Mouse (Mus musculus): Measurements from ENCODE around the gene Tmc7. TPM values are rescaled to one million over a fixed set of nuclear protein-coding genes. Genes with fewer than 3 reads are reported as not detected.
A peak's percentile ranks its signal among the peaks of the same experiment; 100 is the strongest.

The Tmc7 gene
- polyA plus RNA-seq (2015; fragmentation: Nextera tagmentation; extraction: Ambion mirVana): 1.3 and 1.9 TPM in 2 replicates

DNA sequence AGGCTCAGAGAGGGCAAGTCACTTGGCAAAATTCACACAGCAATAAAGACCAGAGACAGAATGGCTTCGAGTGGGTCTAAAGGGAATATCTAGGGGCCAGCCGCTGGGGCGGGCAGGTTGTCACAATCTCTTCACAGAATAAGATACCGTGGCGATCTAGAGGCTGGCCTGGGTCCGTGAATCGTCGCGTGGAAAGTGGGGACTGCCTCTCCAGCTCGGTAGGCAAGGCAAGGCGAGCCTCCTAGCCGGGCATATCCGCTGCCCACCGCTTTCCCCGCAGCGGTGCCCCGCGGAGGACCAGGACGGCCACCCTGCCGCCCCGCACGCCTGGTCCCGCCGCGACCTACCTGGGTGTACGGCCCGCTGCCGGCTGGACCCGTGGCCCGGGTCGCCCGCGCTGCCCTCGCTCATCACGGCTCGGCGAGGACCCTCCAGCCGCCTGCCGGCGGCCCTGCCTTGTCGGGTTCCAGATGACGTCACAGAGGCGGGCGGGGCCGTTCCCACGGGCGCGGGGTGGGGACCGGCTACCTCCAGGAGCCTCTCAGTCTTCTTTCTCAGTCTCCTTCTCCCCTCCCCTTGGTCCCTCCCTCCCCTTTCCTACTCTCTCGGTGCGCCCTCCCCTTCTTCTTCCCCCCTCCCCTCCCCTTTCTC, at the start of gene Tmc7:
Tmc7 (minus strand) TSS at position 480 of the 651 bp plus-strand sequence.
- peak; percentile 61; the same call in 1 of the 2 replicates for ATAC-seq (replicated peaks; ENCODE audit: extremely low read depth, insufficient read depth, low FRiP score)
- no peak within 1 kb of the TSS for H3K27ac ChIP-seq (ENCODE audit: low read length)
- peak within 1 kb of the TSS; percentile 80 for H3K9ac ChIP-seq (ENCODE audit: low read length)
- 0 out of 2 replicates have a peak, but pooled peaks cover 3% of the 10 kb centered on the region for H3K27me3 ChIP-seq (ENCODE audit: control insufficient read depth, insufficient read depth, low read length)
- peak within 1 kb of the TSS; percentile 73 for H3K4me3 ChIP-seq (ENCODE audit: low read length)
- 0 out of 2 replicates have a peak, but pooled peaks cover 3% of the 10 kb centered on the region for H3K4me1 ChIP-seq (ENCODE audit: control insufficient read depth, insufficient read depth, low read length)
- under 1% methylated on average over 44 of the region's 51 CpGs for WGBS
- no peaks in the 10 kb centered on the region for H3K36me3 ChIP-seq (ENCODE audit: control insufficient read depth, insufficient read depth)
- H3K4me2 ChIP-seq (ENCODE audit: low read depth, low read length): peak within 1 kb of the TSS; percentile 98
- H3K9me3 ChIP-seq (replicated peaks; ENCODE audit: control insufficient read depth, low read length): peaks cover 10% of the 10 kb centered on the region

DNA sequence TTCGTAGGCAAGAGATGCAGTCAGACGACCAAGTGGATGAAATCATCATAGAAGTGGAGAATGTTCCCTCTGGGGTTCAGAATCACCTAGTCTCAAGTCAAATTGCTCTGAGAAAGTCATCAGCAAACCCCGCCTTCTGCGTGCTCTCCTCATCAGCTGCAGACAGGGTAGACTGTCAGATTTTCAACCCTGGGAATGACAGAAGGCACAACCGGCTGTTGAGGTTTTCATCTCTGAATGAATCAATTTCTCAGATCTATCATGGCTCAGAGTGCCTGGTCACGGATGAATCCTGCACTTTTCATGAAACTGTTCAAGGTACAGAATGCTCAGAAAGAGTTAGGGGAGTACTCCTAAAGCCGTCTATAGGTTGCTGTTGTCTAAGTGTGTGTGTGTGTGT, 49.4 kb upstream of the Tmc7 start:
- no peak for ATAC-seq (replicated peaks; ENCODE audit: extremely low read depth, insufficient read depth, low FRiP score)
- Histone ChIP-seq H3K4me2 (ENCODE audit: low read depth, low read length) (no peak overlapping the region), H3K9me3 (replicated peaks; ENCODE audit: control insufficient read depth, low read length) (no peaks in the 10 kb centered on the region), H3K4me1 (ENCODE audit: control insufficient read depth, insufficient read depth, low read length) (no peaks in the 10 kb centered on the region), H3K4me3 (ENCODE audit: low read length) (no peak overlapping the region), H3K27me3 (ENCODE audit: control insufficient read depth, insufficient read depth, low read length) (no peaks in the 10 kb centered on the region), H3K36me3 (ENCODE audit: control insufficient read depth, insufficient read depth) (no peaks in the 10 kb centered on the region), H3K9ac (ENCODE audit: low read length) (no peak overlapping the region), H3K27ac (ENCODE audit: low read length) (no peak overlapping the region)
- WGBS: 70% methylated on average over 7 of the region's 7 CpGs

DNA sequence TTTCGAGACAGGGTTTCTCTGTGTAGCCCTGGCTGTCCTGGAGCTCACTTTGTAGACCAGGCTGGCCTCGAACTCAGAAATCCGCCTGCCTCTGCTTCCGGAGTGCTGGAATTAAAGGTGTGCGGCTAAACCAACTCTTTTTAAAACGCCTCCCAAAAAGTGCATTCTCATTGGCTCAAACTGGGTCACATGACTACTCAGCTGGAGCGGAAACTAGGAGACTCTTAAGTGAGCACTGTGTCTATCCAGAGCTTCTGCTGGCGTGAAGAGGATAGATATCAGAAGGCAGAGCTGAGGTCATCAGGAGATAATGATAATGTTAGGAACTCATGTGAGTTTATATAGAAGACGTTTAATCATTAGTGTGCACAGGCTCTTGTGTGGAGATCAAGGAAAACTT, 48.6 kb upstream of the Tmc7 start:
- H3K36me3 ChIP-seq (ENCODE audit: control insufficient read depth, insufficient read depth): no peaks in the 10 kb centered on the region
- ATAC-seq (replicated peaks; ENCODE audit: extremely low read depth, insufficient read depth, low FRiP score): no peak
- no peak overlapping the region for H3K4me2 ChIP-seq (ENCODE audit: low read depth, low read length)
- no peaks in the 10 kb centered on the region for H3K27me3 ChIP-seq (ENCODE audit: control insufficient read depth, insufficient read depth, low read length)
- 75% methylated on average over 9 of the region's 9 CpGs for WGBS
- H3K4me1 ChIP-seq (ENCODE audit: control insufficient read depth, insufficient read depth, low read length): no peaks in the 10 kb centered on the region
- H3K9ac ChIP-seq (ENCODE audit: low read length): no peak overlapping the region
- no peak overlapping the region for H3K4me3 ChIP-seq (ENCODE audit: low read length)
- H3K9me3 ChIP-seq (replicated peaks; ENCODE audit: control insufficient read depth, low read length): no peaks in the 10 kb centered on the region
- no peak overlapping the region for H3K27ac ChIP-seq (ENCODE audit: low read length)

DNA sequence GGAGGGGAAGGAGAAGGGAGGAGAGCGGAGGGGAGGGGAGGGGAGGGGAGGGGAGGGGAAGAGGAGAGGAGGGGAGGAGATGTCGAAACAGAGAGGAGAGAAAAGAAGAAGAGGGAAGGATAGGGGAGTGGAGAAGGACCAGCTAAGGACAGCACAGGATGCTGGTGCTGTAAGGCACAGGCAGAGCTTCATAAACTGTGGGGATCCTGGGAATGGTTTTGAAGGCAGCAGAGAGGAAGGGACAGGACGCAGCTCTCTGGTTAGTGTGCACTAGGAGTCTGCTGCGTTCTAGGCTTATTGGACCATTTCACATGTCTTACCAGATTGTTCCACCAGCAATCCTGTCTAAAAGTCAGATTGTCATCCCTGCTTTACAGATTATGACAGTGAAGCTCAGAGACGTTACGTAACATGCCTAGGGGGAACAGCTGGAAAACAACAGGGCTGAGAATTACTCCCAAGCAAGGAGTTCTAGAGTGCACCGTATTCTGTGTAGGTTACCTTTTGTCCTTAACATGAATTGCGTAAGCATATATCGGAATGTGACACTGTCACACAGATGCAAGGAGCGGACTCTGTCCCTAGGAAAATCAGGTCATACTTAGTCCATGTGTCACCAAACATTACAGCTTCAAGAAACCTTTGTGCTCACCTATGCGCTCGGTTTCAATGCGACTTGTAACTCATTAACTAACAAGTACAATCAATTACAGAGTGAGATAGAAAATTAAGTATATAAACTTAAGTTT, 43.2 kb upstream of the Tmc7 start:
- Histone ChIP-seq H3K9me3 (replicated peaks; ENCODE audit: control insufficient read depth, low read length) (no peaks in the 10 kb centered on the region), H3K4me2 (ENCODE audit: low read depth, low read length) (no peak overlapping the region), H3K36me3 (ENCODE audit: control insufficient read depth, insufficient read depth) (no peaks in the 10 kb centered on the region), H3K27me3 (ENCODE audit: control insufficient read depth, insufficient read depth, low read length) (no peaks in the 10 kb centered on the region), H3K27ac (ENCODE audit: low read length) (no peak overlapping the region), H3K4me3 (ENCODE audit: low read length) (no peak overlapping the region), H3K9ac (ENCODE audit: low read length) (no peak overlapping the region), H3K4me1 (ENCODE audit: control insufficient read depth, insufficient read depth, low read length) (no peaks in the 10 kb centered on the region)
- 77% methylated on average over 13 of the region's 13 CpGs for WGBS
- no peak for ATAC-seq (replicated peaks; ENCODE audit: extremely low read depth, insufficient read depth, low FRiP score)

DNA sequence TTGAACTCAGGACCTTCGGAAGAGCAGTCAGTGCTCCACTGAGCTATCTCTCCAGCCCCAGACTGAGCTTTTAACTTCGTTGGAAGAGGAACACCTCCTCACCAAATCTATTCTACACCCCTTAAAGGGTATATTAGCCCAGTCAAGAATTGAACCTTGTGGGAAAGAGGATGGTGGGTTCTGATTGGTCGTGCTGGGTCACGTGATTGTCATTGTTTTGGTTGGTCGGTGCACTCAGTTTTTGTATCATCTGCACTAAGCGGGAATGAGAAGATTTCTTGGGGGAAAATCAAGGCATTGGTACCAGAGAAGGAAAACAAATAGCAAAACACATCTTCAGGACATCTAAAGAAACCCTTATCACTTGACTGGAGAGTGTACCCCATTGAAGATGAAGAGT, 36.6 kb upstream of the Tmc7 start:
- H3K4me2 ChIP-seq (ENCODE audit: low read depth, low read length): no peak overlapping the region
- no peaks in the 10 kb centered on the region for H3K9me3 ChIP-seq (replicated peaks; ENCODE audit: control insufficient read depth, low read length)
- H3K4me1 ChIP-seq (ENCODE audit: control insufficient read depth, insufficient read depth, low read length): no peaks in the 10 kb centered on the region
- no peak for ATAC-seq (replicated peaks; ENCODE audit: extremely low read depth, insufficient read depth, low FRiP score)
- H3K27me3 ChIP-seq (ENCODE audit: control insufficient read depth, insufficient read depth, low read length): peaks cover 3% of the 10 kb centered on the region; the same call in 1 of the 2 replicates
- no peak overlapping the region for H3K4me3 ChIP-seq (ENCODE audit: low read length)
- H3K9ac ChIP-seq (ENCODE audit: low read length): no peak overlapping the region
- no peak overlapping the region for H3K27ac ChIP-seq (ENCODE audit: low read length)
- WGBS: 69% methylated on average over 6 of the region's 6 CpGs
- no peaks in the 10 kb centered on the region for H3K36me3 ChIP-seq (ENCODE audit: control insufficient read depth, insufficient read depth)

DNA sequence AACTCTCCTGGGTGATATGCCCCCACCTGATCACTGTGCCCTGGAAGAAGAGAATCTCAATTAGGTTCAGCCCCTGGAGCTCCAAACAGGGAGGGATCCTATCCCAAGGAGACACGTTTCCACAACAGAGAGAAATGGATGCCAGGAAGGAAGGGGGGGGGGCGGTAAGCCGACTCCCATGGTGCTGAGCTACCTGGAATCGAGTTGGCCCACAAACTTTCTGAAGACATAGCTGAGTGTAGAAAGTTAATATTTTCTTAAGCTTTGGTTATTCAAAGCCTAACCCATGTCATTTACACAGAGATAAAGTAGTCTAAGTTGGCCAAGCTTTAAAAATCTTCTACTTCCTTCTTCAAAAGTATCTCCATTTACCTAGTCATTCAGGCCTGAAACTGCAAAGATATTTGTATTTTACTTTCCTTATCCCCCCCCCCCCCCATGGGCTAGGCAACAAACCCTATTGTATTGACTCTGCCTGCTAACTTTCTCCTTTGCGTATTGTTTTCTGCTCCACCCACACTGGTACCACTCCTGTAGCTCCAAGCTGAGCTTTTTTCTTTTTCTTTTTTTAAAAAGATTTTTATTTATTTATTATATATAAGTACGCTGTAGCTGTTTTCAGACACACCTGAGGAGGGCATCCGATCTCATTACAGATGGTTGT, 35.8 kb upstream of the Tmc7 start:
- ATAC-seq (replicated peaks; ENCODE audit: extremely low read depth, insufficient read depth, low FRiP score): no peak
- H3K4me2 ChIP-seq (ENCODE audit: low read depth, low read length): no peak overlapping the region
- WGBS: 81% methylated on average over 7 of the region's 7 CpGs

DNA sequence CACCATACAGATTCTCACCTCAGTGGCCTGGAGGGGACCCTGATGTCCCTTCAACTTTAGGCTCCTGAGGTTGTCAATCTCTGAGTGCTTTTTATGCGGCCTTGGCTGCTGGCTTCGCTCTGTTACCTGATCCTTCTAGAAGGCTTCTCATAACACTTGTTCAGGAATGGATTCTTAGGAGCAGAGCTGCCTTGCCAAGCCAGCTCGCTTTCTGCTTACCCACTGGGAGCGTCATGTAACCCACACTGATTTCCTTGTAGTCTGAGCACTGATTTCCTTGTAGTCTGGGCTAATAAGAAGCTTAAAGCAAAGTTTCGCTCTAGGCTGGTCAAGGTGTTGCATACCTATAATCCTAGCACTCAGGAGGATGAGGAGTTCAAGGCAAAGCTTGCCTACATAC, 33.6 kb upstream of the Tmc7 start:
- 70% methylated on average over 5 of the region's 5 CpGs for WGBS
- Histone ChIP-seq H3K9me3 (replicated peaks; ENCODE audit: control insufficient read depth, low read length) (no peaks in the 10 kb centered on the region), H3K4me2 (ENCODE audit: low read depth, low read length) (no peak overlapping the region), H3K36me3 (ENCODE audit: control insufficient read depth, insufficient read depth) (no peaks in the 10 kb centered on the region), H3K4me3 (ENCODE audit: low read length) (no peak overlapping the region), H3K4me1 (ENCODE audit: control insufficient read depth, insufficient read depth, low read length) (no peaks in the 10 kb centered on the region), H3K27ac (ENCODE audit: low read length) (no peak overlapping the region), H3K27me3 (ENCODE audit: control insufficient read depth, insufficient read depth, low read length) (peaks cover 9% of the 10 kb centered on the region), H3K9ac (ENCODE audit: low read length) (no peak overlapping the region)
- ATAC-seq (replicated peaks; ENCODE audit: extremely low read depth, insufficient read depth, low FRiP score): no peak

More for the DNA sequence above, 35.8 kb upstream of the Tmc7 start:
- Histone ChIP-seq H3K9ac (ENCODE audit: low read length) (no peak overlapping the region), H3K27me3 (ENCODE audit: control insufficient read depth, insufficient read depth, low read length) (peaks cover 3% of the 10 kb centered on the region; the same call in 1 of the 2 replicates), H3K4me1 (ENCODE audit: control insufficient read depth, insufficient read depth, low read length) (no peaks in the 10 kb centered on the region), H3K36me3 (ENCODE audit: control insufficient read depth, insufficient read depth) (no peaks in the 10 kb centered on the region), H3K27ac (ENCODE audit: low read length) (no peak overlapping the region), H3K9me3 (replicated peaks; ENCODE audit: control insufficient read depth, low read length) (no peaks in the 10 kb centered on the region), H3K4me3 (ENCODE audit: low read length) (no peak overlapping the region)

DNA sequence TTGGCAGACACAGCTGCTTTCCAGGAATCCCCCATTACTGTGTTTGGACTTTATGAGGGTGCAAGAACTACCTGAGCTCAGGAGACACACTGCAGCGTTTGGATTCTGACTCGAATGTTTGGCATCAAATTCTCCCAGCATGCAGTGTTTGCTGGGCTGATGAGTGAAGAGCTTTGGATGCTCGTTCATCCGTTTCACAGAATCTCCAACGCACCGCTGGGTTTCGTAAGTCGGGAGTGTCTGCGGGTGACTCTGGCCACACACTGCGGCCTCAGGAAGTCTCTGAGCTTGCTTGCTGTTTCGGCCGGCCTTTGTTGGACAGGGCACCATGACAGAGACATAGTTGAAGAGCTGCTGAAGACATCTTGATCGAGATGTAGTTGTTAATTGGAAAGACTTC, 29.5 kb upstream of the Tmc7 start:
- Histone ChIP-seq H3K4me3 (ENCODE audit: low read length) (no peak overlapping the region), H3K4me2 (ENCODE audit: low read depth, low read length) (no peak overlapping the region), H3K27ac (ENCODE audit: low read length) (no peak overlapping the region), H3K36me3 (ENCODE audit: control insufficient read depth, insufficient read depth) (no peaks in the 10 kb centered on the region), H3K27me3 (ENCODE audit: control insufficient read depth, insufficient read depth, low read length) (peaks cover 13% of the 10 kb centered on the region), H3K9me3 (replicated peaks; ENCODE audit: control insufficient read depth, low read length) (no peaks in the 10 kb centered on the region), H3K4me1 (ENCODE audit: control insufficient read depth, insufficient read depth, low read length) (no peaks in the 10 kb centered on the region), H3K9ac (ENCODE audit: low read length) (no peak overlapping the region)
- no peak for ATAC-seq (replicated peaks; ENCODE audit: extremely low read depth, insufficient read depth, low FRiP score)
- 61% methylated on average over 13 of the region's 13 CpGs for WGBS

DNA sequence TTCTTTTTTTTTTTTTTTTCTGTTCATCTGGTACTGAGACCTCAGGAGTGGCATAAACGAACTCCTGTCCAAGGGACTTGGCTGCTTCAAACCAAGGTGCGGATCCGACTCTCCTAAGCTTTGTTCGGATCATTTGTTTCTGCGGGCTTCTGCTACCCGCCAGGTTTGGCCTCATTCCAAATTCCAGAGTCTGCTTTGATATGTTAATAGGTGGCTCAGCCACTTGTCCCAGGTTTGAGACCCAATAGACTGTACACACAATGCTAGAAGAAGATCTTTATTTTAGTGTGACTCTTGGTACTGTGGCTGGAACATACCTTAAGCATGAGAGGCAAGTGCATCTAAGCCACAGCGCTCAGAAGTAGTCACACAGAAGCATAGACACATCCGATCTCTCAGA, 27.4 kb upstream of the Tmc7 start:
- Histone ChIP-seq H3K27ac (ENCODE audit: low read length) (no peak overlapping the region), H3K9ac (ENCODE audit: low read length) (no peak overlapping the region), H3K4me3 (ENCODE audit: low read length) (no peak overlapping the region), H3K4me2 (ENCODE audit: low read depth, low read length) (no peak overlapping the region), H3K4me1 (ENCODE audit: control insufficient read depth, insufficient read depth, low read length) (no peaks in the 10 kb centered on the region), H3K9me3 (replicated peaks; ENCODE audit: control insufficient read depth, low read length) (no peaks in the 10 kb centered on the region), H3K27me3 (ENCODE audit: control insufficient read depth, insufficient read depth, low read length) (peaks cover 13% of the 10 kb centered on the region), H3K36me3 (ENCODE audit: control insufficient read depth, insufficient read depth) (no peaks in the 10 kb centered on the region)
- 62% methylated on average over 8 of the region's 8 CpGs for WGBS
- no peak for ATAC-seq (replicated peaks; ENCODE audit: extremely low read depth, insufficient read depth, low FRiP score)
